Mouse (Mus musculus): ENCODE results near the gene Pdia5. TPM values are rescaled to one million over a fixed set of nuclear protein-coding genes. Genes with fewer than 3 reads are reported as not detected.

Gene Pdia5
- total RNA-seq, 2 experiments from 2014 or later: 1.6 TPM; not detected in 1

- no peak for ATAC-seq (replicated peaks; ENCODE audit: low FRiP score, poor library complexity, severe bottlenecking)
Observed at GRCm38 (mm10) chr16:35455822-35456221, 34.9 kb downstream of the Pdia5 start.

DNA sequence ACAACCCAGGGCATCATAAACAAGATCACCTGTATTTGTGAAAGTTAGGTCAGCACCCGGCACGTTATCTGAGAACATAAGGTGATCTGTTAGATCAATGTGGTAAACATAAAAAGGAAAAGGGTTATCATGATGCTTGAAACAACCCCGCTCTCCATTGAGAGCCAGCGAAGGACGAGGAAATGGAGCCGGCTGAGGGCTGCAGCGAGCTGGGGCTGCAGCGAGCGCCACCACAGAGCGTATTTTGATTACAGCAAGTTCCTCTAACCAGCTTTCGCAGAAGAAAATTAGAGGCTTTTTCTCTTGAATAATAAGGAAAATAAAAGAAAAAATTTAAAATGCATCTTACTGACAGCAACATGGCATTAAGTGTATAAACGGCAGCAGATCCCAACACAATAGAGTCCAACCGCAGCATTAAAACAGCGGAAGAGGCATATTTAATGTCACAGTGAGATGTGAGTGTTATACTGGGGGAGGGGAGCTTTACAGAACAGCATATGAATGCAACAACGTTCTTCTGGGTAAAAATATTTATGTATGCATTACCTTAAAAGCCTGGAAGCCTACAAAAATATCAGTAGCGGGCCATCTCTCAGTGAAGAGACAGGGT, 40.5 kb downstream of the Pdia5 start:
- ATAC-seq (replicated peaks; ENCODE audit: low FRiP score, poor library complexity, severe bottlenecking): no peak

DNA sequence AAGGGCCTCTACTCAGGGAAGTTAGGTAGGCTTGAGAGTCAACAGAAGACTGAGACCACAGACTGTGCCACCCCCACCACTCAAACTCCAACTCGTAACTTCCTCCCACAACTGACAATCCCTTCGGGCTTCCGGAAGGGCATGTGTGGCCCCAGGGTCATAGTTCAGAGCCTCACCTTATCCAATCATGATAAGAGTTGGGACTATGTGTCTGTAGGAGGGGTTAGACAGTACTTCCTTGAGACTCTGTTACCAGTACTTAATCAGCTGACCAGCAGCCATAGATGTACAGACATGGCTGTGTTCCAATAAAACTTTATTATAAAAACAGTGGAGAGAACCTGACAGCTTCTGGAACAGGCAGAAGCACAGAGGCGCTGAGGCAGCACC, 48.7 kb downstream of the Pdia5 start:
- ATAC-seq (replicated peaks; ENCODE audit: low FRiP score, poor library complexity, severe bottlenecking): no peak

- no peak for ATAC-seq (replicated peaks; ENCODE audit: low FRiP score, poor library complexity, severe bottlenecking)
Observed at GRCm38 (mm10) chr16:35441346-35442025, 49.2 kb downstream of the Pdia5 start.

- no peak for ATAC-seq (replicated peaks; ENCODE audit: low FRiP score, poor library complexity, severe bottlenecking)
Observed at GRCm38 (mm10) chr16:35439046-35439445, 51.6 kb downstream of the Pdia5 start.

DNA sequence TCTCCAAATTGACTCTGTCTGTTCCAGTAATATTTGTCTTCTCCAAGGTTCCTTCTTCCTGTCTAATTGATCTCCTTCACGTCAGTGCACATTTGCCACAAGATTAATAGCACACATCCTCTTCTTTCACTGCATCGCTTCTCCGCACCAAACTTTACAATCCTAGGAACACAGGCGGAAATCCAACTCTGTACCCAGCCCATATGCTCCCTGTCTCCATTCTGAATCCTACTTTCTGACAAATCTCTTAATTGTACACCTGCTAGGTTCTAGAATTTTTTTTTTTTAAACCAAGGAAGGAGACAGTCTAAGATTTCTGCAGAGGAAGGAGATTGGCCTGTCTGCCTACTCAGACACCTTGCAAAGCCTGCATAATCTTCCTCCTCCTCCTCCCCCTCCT, 59.1 kb downstream of the Pdia5 start:
- ATAC-seq (replicated peaks; ENCODE audit: low FRiP score, poor library complexity, severe bottlenecking): no peak

GRCm38 (mm10) chr16:35424926-35425325, 65.7 kb downstream of the Pdia5 start:
- ATAC-seq (replicated peaks; ENCODE audit: low FRiP score, poor library complexity, severe bottlenecking): no peak

- ATAC-seq (replicated peaks; ENCODE audit: low FRiP score, poor library complexity, severe bottlenecking): no peak
Observed at GRCm38 (mm10) chr16:35423250-35424139, 67.2 kb downstream of the Pdia5 start.

- ATAC-seq (replicated peaks; ENCODE audit: low FRiP score, poor library complexity, severe bottlenecking): no peak
Observed at GRCm38 (mm10) chr16:35422705-35423104, 68.0 kb downstream of the Pdia5 start.

GRCm38 (mm10) chr16:35422141-35422540, 68.5 kb downstream of the Pdia5 start:
- no peak for ATAC-seq (replicated peaks; ENCODE audit: low FRiP score, poor library complexity, severe bottlenecking)

- no peak for ATAC-seq (replicated peaks; ENCODE audit: low FRiP score, poor library complexity, severe bottlenecking)
Observed at GRCm38 (mm10) chr16:35414616-35415015, 76.1 kb downstream of the Pdia5 start.

DNA sequence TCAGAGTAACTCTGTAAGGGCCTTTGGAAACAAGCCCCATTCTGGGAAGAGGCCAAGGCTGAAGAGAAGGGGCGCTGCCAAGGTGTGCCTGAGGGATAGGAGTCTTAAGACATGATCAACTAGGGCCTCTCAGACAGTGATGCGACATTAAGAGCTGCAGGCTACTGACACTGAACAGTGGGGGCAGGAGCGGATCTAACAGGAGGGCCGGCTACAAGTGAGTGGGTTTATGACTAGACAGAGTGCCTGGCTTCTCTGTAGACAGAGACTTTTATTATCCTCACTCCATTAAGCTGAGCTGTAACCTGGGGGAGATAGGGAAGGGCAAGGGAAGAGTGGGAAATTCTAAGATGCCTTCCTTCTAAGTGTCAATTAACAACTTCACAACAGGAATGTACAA, 84.0 kb downstream of the Pdia5 start:
- no peak for ATAC-seq (replicated peaks; ENCODE audit: low FRiP score, poor library complexity, severe bottlenecking)

- ATAC-seq (replicated peaks; ENCODE audit: low FRiP score, poor library complexity, severe bottlenecking): no peak
Observed at GRCm38 (mm10) chr16:35406166-35406565, 84.5 kb downstream of the Pdia5 start.

DNA sequence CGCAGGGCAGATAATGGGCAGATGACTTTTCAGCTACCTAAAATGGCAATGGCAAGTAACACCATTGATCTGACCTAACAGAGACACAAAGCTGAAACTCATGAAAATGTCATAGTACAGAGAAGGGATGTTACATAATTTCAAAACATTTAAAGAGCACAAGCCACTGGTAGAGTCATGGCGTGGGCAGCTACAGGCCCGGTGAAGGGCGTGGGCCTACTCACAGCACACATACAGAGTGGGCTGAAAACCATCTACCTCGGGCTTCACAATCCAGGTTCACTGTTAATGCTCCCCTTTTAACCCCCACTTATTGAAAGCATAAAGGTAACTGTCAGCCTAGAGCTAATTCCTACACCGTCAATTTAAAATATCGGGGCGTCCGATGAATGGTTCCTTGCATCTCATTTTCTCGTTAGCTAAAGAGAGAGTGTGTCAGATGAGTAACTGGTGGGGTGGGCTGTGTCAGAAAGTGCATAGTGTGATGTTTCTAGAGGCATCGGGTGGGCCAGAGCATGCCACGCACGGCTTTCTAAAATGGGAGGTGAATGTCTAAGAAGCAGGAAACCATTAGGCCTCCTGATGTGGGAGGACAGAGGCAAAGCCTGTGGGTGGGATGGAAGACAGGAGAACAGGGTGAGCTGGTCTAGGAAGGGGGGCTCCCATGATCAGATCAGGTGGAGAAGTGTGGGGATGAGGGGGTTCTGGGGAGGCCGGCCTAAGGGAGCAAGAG, 85.2 kb downstream of the Pdia5 start:
- ATAC-seq (replicated peaks; ENCODE audit: low FRiP score, poor library complexity, severe bottlenecking): no peak

DNA sequence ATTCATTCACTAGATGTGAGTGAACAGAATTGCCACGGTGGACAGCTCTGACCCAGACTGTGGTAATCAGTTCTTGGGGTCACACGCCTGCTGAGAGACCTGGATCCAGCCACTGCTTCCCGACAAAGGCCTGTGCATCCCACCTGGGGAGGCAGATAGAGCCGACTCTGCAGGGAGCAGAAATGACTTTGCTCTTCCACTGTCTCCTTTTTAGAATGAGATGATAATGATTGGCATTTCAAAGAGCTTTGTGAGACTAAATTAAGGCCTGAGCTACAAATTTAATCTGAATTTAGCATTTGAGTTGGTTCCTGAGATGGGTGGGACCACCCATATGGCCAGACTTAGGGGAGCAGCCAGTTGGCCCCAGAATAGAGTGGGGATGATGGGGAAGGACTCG, 85.8 kb downstream of the Pdia5 start:
- ATAC-seq (replicated peaks; ENCODE audit: low FRiP score, poor library complexity, severe bottlenecking): no peak

GRCm38 (mm10) chr16:35403891-35404290, 86.8 kb downstream of the Pdia5 start:
- no peak for ATAC-seq (replicated peaks; ENCODE audit: low FRiP score, poor library complexity, severe bottlenecking)

- ATAC-seq (replicated peaks; ENCODE audit: low FRiP score, poor library complexity, severe bottlenecking): no peak
Observed at GRCm38 (mm10) chr16:35403356-35403755, 87.3 kb downstream of the Pdia5 start.

DNA sequence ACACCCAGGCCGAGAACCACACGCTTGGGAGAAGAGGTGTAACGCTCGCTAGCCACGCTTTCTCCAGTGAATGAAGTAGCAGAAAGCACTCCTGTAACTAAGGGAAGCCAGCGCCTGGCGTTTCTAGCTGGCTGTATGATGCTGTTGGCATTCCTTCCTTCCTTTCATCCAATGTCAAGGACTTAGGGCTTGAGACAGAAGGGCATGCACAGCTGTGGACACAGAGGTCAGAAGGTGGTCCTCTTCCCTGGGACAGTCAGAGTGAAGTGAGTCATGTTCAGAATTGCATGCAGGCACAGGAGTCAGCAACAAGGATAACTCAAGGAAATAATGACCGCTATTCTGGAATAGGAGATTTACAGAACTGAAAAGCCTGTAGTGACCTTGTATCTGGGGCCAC, 97.9 kb downstream of the Pdia5 start:
- ATAC-seq (replicated peaks; ENCODE audit: low FRiP score, poor library complexity, severe bottlenecking): no peak

DNA sequence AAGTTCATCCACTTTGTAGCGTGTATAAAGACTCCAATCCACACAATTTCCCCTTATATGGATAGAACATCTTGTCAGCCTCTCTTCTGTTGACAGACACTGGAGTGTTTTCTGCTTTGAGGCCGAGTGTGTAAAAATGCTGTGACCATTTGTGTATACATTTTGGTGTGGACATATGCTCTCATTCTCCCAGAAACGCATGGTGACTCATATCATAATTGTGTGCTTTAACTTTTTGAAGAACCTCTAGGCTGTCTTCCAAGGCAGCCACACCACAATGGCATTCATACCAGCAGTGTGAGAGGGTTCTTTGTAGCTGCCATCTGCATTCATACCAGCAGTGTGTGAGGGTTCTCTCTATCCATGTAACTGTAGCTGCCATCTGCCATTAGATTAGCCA, 105.0 kb downstream of the Pdia5 start:
- no peak for ATAC-seq (replicated peaks; ENCODE audit: low FRiP score, poor library complexity, severe bottlenecking)

DNA sequence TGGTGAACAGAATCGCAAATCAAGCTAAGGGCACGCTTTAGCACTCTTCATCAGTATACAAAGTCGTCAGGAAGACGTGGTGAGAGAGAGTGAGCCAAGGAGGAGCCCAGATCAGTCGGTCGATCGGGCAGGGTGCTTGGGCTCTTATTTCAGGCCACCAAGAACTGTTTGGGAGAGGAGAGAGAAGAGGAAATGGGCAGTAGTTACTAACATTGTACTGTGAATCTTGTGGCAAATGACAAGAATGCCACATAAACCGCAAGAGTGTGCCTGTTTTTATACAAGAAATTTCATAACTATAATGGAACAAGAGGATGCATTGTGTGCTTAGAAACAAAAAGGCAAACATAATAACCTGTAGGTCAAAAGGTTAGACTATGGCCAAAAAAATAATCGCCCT, 110.6 kb downstream of the Pdia5 start:
- no peak for ATAC-seq (replicated peaks; ENCODE audit: low FRiP score, poor library complexity, severe bottlenecking)
